Mouse (Mus musculus): ENCODE measurements around the gene Uqcc2. TPM values are rescaled to one million over a fixed set of nuclear protein-coding genes. Genes with fewer than 3 reads are reported as not detected.

Gene Uqcc2
- total and polyA plus RNA-seq, 3 experiments: 42.6 to 205 (median 113) TPM

DNA sequence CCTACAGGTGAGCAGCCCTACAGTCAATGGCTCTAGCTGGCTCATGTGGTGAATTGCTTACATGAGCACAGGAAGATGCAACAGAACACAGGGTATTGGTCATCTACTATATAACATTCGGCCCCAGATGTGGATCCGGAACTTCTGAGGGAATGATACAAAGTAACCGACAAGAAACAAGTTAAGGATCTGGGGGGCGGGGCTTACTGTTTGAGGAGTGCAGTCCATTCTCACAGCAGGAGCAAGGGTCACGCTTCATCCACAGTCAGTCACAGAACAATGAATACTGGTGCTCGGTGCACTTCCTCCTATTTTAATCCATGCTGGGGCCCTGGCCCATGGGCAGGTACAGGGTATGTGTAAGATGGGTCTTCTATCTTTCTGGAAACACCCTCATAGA, 25.8 kb downstream of the Uqcc2 start:
- Histone ChIP-seq H3K4me1 (ENCODE audit: insufficient read depth, low read depth, low read length) (peaks cover 4% of the 10 kb centered on the region; the same call in 1 of the 2 replicates), H3K9me3 (replicated peaks) (no peaks in the 10 kb centered on the region; the same call in 1 of the 2 replicates), H3K27me3 (ENCODE audit: insufficient read depth, low read length) (peaks cover 8% of the 10 kb centered on the region; the same call in 1 of the 2 replicates), H3K4me3 (ENCODE audit: low read depth, low read length) (no peak overlapping the region), H3K36me3 (replicated peaks) (peaks cover 70% of the 10 kb centered on the region)
- ATAC-seq (ENCODE audit: extremely low read depth, insufficient number of reproducible peaks, low FRiP score, poor library complexity, severe bottlenecking) (no peak), DNase-seq (ENCODE audit: low spot score) (no peak)
- TF ChIP-seq TAL1 (conservative IDR thresholded peaks at IDR 0.05; ENCODE audit: low read depth, low read length) (no peak), GATA2 (IDR thresholded peaks at IDR 0.05; ENCODE audit: borderline replicate concordance, low read depth, low read length) (no peak), GATA1 (IDR thresholded peaks at IDR 0.05; ENCODE audit: borderline replicate concordance, low read length) (no peak), CTCF (IDR thresholded peaks at IDR 0.05; ENCODE audit: low read depth, low read length) (no peak), POLR2AphosphoS5 (IDR thresholded peaks at IDR 0.05; ENCODE audit: insufficient replicate concordance, low read depth, low read length) (no peak)

- no peak overlapping the region for H3K4me3 ChIP-seq (ENCODE audit: low read depth, low read length)
- H3K4me1 ChIP-seq (ENCODE audit: insufficient read depth, low read depth, low read length): peaks cover 9% of the 10 kb centered on the region; the same call in 1 of the 2 replicates
- no peak for ATAC-seq (ENCODE audit: extremely low read depth, insufficient number of reproducible peaks, low FRiP score, poor library complexity, severe bottlenecking)
- no peak for DNase-seq (ENCODE audit: low spot score)
- peaks cover 12% of the 10 kb centered on the region; the same call in 1 of the 2 replicates for H3K27me3 ChIP-seq (ENCODE audit: insufficient read depth, low read length)
- no peaks in the 10 kb centered on the region; the same call in 1 of the 2 replicates for H3K9me3 ChIP-seq (replicated peaks)
- TF ChIP-seq GATA2 (IDR thresholded peaks at IDR 0.05; ENCODE audit: borderline replicate concordance, low read depth, low read length) (no peak), CTCF (IDR thresholded peaks at IDR 0.05; ENCODE audit: low read depth, low read length) (0 out of 2 replicates have a peak, but pooled peaks have one; percentile 14), TAL1 (conservative IDR thresholded peaks at IDR 0.05; ENCODE audit: low read depth, low read length) (no peak), POLR2AphosphoS5 (IDR thresholded peaks at IDR 0.05; ENCODE audit: insufficient replicate concordance, low read depth, low read length) (no peak), GATA1 (IDR thresholded peaks at IDR 0.05; ENCODE audit: borderline replicate concordance, low read length) (no peak)
- H3K36me3 ChIP-seq (replicated peaks): peaks cover 70% of the 10 kb centered on the region
Observed at GRCm38 (mm10) chr17:27106745-27107144, 27.0 kb downstream of the Uqcc2 start.

DNA sequence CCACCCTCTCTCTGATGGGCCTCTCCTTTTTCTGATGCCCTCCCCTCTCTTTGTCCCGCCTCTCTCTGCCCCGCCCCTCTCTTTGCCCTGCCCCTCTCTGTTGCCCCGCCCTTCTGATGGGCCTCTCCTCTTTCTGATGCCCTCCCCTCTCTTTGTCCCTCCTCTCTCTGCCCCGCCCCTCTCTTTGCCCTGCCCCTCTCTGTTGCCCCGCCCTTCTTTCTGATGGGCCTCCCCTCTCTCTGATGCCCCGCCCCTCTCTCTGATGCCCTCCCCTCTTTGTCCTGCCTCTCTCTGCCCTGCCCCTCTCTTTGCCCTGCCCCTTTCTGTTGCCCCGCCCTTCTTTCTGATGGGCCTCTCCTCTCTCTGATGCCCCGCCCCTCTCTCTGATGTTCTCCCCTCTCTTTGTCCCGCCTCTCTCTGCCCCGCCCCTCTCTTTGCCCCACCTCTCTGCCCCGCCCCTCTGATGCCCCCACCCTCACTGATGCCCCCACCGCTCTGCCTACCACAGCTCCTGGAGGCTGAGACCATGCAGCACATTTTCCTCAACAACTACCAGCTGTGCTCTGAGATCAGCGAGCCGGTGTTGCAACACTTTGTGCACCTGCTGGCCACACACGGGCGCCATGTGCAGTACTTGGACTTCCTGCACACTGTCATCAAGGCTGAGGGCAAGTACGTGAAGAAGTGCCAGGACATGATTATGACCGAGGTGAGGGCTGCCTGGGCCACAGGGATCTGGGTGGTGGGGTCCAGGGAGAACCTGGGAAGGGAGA, 27.8 kb downstream of the Uqcc2 start:
- Histone ChIP-seq H3K4me1 (ENCODE audit: insufficient read depth, low read depth, low read length) (peaks cover 9% of the 10 kb centered on the region; the same call in 1 of the 2 replicates), H3K9me3 (replicated peaks) (no peaks in the 10 kb centered on the region; the same call in 1 of the 2 replicates), H3K4me3 (ENCODE audit: low read depth, low read length) (no peak overlapping the region), H3K36me3 (replicated peaks) (peaks cover 70% of the 10 kb centered on the region), H3K27me3 (ENCODE audit: insufficient read depth, low read length) (peaks cover 20% of the 10 kb centered on the region; the same call in 1 of the 2 replicates)
- ATAC-seq (ENCODE audit: extremely low read depth, insufficient number of reproducible peaks, low FRiP score, poor library complexity, severe bottlenecking): no peak
- TF ChIP-seq POLR2AphosphoS5 (IDR thresholded peaks at IDR 0.05; ENCODE audit: insufficient replicate concordance, low read depth, low read length) (no peak), GATA2 (IDR thresholded peaks at IDR 0.05; ENCODE audit: borderline replicate concordance, low read depth, low read length) (no peak), TAL1 (conservative IDR thresholded peaks at IDR 0.05; ENCODE audit: low read depth, low read length) (no peak)
- DNase-seq (ENCODE audit: low spot score): no peak

DNA sequence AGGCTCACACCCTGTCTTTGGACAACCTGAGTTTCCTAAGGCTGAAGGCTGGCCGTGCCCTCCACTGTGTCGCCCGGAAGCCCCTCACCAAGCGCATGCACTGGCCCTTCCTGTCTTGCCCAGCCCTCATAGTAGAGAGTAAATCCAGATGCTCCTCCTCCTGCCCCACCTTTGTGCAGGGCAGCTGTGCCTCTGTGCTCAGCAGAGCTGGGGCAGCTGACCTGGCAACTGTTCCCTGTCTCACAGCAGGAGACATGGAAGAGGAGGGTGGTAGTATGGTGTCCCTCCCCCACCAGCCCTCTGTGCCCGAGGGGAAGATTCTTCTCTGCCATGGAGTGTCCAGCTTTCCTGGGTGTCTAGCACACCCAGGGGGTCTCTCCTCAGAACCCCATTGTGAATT, 32.0 kb downstream of the Uqcc2 start:
- H3K4me1 ChIP-seq (ENCODE audit: insufficient read depth, low read depth, low read length): peaks cover 9% of the 10 kb centered on the region; the same call in 1 of the 2 replicates
- no peak for DNase-seq (ENCODE audit: low spot score)
- TF ChIP-seq GATA2 (IDR thresholded peaks at IDR 0.05; ENCODE audit: borderline replicate concordance, low read depth, low read length) (no peak), CTCF (IDR thresholded peaks at IDR 0.05; ENCODE audit: low read depth, low read length) (no peak), TAL1 (conservative IDR thresholded peaks at IDR 0.05; ENCODE audit: low read depth, low read length) (no peak), GATA1 (IDR thresholded peaks at IDR 0.05; ENCODE audit: borderline replicate concordance, low read length) (no peak), POLR2AphosphoS5 (IDR thresholded peaks at IDR 0.05; ENCODE audit: insufficient replicate concordance, low read depth, low read length) (no peak)
- no peaks in the 10 kb centered on the region; the same call in 1 of the 2 replicates for H3K9me3 ChIP-seq (replicated peaks)
- no peak for ATAC-seq (ENCODE audit: extremely low read depth, insufficient number of reproducible peaks, low FRiP score, poor library complexity, severe bottlenecking)
- H3K27me3 ChIP-seq (ENCODE audit: insufficient read depth, low read length): peaks cover 12% of the 10 kb centered on the region; the same call in 1 of the 2 replicates
- H3K36me3 ChIP-seq (replicated peaks): peaks cover 67% of the 10 kb centered on the region
- H3K4me3 ChIP-seq (ENCODE audit: low read depth, low read length): no peak overlapping the region

DNA sequence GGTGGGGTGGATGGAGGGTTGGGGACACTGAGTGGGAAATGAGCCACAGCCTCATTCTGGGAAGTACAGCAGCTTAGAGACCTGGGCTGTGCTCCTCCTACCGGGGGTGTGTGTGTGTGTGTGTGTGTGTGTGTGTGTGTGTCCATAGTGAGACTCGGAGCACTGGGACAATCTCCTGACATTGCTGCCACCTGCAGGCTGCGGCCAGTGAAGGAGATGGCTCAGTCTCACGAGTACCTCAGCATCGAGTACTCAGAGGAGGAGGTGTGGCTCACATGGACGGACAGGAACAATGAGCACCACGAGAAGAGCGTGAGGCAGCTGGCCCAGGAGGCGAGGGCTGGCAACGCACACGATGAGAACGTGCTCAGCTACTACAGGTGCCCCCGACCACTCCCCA, 38.0 kb downstream of the Uqcc2 start:
- Histone ChIP-seq H3K36me3 (replicated peaks) (peaks cover 69% of the 10 kb centered on the region), H3K9me3 (replicated peaks) (no peaks in the 10 kb centered on the region), H3K4me3 (ENCODE audit: low read depth, low read length) (no peak overlapping the region), H3K27me3 (ENCODE audit: insufficient read depth, low read length) (peaks cover 5% of the 10 kb centered on the region; the same call in 1 of the 2 replicates), H3K4me1 (ENCODE audit: insufficient read depth, low read depth, low read length) (no peaks in the 10 kb centered on the region)
- DNase-seq (ENCODE audit: low spot score): no peak
- TF ChIP-seq CTCF (IDR thresholded peaks at IDR 0.05; ENCODE audit: low read depth, low read length) (no peak), GATA1 (IDR thresholded peaks at IDR 0.05; ENCODE audit: borderline replicate concordance, low read length) (no peak)
- no peak for ATAC-seq (ENCODE audit: extremely low read depth, insufficient number of reproducible peaks, low FRiP score, poor library complexity, severe bottlenecking)

- no peak overlapping the region for H3K4me3 ChIP-seq (ENCODE audit: low read depth, low read length)
- peaks cover 78% of the 10 kb centered on the region for H3K36me3 ChIP-seq (replicated peaks)
- H3K9me3 ChIP-seq (replicated peaks): no peaks in the 10 kb centered on the region
- no peak for ATAC-seq (ENCODE audit: extremely low read depth, insufficient number of reproducible peaks, low FRiP score, poor library complexity, severe bottlenecking)
- H3K27me3 ChIP-seq (ENCODE audit: insufficient read depth, low read length): peaks cover 3% of the 10 kb centered on the region; the same call in 1 of the 2 replicates
- no peaks in the 10 kb centered on the region; the same call in 1 of the 2 replicates for H3K4me1 ChIP-seq (ENCODE audit: insufficient read depth, low read depth, low read length)
- DNase-seq (ENCODE audit: low spot score): no peak
- no peak for TF ChIP-seq GATA1 (IDR thresholded peaks at IDR 0.05; ENCODE audit: borderline replicate concordance, low read length)
- no peak for TF ChIP-seq CTCF (IDR thresholded peaks at IDR 0.05; ENCODE audit: low read depth, low read length)
- no peak for TF ChIP-seq POLR2AphosphoS5 (IDR thresholded peaks at IDR 0.05; ENCODE audit: insufficient replicate concordance, low read depth, low read length)
- TF ChIP-seq TAL1 (conservative IDR thresholded peaks at IDR 0.05; ENCODE audit: low read depth, low read length): no peak
- TF ChIP-seq GATA2 (IDR thresholded peaks at IDR 0.05; ENCODE audit: borderline replicate concordance, low read depth, low read length): no peak
Observed at GRCm38 (mm10) chr17:27090068-27090467, 43.6 kb downstream of the Uqcc2 start.
